Mouse (Mus musculus): ENCODE results near the gene Edn3.

GRCm38 (mm10) chr2:174788830-174789229 is 28.4 kb downstream of the Edn3 start:
- TF ChIP-seq CTCF (IDR thresholded peaks at IDR 0.05; ENCODE audit: borderline replicate concordance, extremely low read depth, insufficient read depth, insufficient read length) (no peak), POLR2A (IDR thresholded peaks at IDR 0.05; ENCODE audit: borderline replicate concordance, extremely low read depth, insufficient read depth, insufficient read length, poor library complexity, severe bottlenecking) (no peak)

Data from brain, embryonic 14.5 days (tissue).